Mouse (Mus musculus): ENCODE results near the gene Tmem120a. TPM values are rescaled to one million over a fixed set of nuclear protein-coding genes. Genes with fewer than 3 reads are reported as not detected.

The Tmem120a gene
- polyA plus RNA-seq, 1 experiment from 2014 or later = 80.1 TPM

GRCm38 (mm10) chr5:135695277-135695721 is 48.9 kb downstream of the Tmem120a start:
- DNase-seq (ENCODE audit: low spot score) (no peak), ATAC-seq (replicated peaks; ENCODE audit: low FRiP score, low read depth) (no peak)
- Histone ChIP-seq H3K4me1 (replicated peaks; ENCODE audit: insufficient read depth, low read length) (0 out of 2 replicates have a peak, but pooled peaks cover 3% of the 10 kb centered on the region), H3K4me2 (ENCODE audit: low read length) (no peak overlapping the region), H3K9ac (ENCODE audit: low read depth, low read length) (no peak overlapping the region), H3K36me3 (ENCODE audit: insufficient read depth, low read length) (no peaks in the 10 kb centered on the region), H3K9me3 (replicated peaks; ENCODE audit: low read length) (no peaks in the 10 kb centered on the region), H3K27me3 (ENCODE audit: insufficient read depth, low read length) (no peaks in the 10 kb centered on the region), H3K4me3 (replicated peaks; ENCODE audit: low read depth, low read length) (no peak overlapping the region), H3K27ac (no peak overlapping the region)
- TF ChIP-seq CTCF (IDR thresholded peaks at IDR 0.05; ENCODE audit: low read depth) = no peak
- WGBS = 36% methylated on average over 7 of the region's 7 CpGs

GRCm38 (mm10) chr5:135693281-135693853 is 50.9 kb downstream of the Tmem120a start:
- H3K4me1 ChIP-seq (replicated peaks; ENCODE audit: insufficient read depth, low read length) = 0 out of 2 replicates have a peak, but pooled peaks cover 5% of the 10 kb centered on the region
- no peak for TF ChIP-seq CTCF (IDR thresholded peaks at IDR 0.05; ENCODE audit: low read depth)
- H3K36me3 ChIP-seq (ENCODE audit: insufficient read depth, low read length) = no peaks in the 10 kb centered on the region
- H3K27ac ChIP-seq = no peak overlapping the region
- DNase-seq (ENCODE audit: low spot score) (no peak), ATAC-seq (replicated peaks; ENCODE audit: low FRiP score, low read depth) (no peak)
- H3K9ac ChIP-seq (ENCODE audit: low read depth, low read length) = no peak overlapping the region
- no peaks in the 10 kb centered on the region for H3K9me3 ChIP-seq (replicated peaks; ENCODE audit: low read length)
- H3K4me3 ChIP-seq (replicated peaks; ENCODE audit: low read depth, low read length) = no peak overlapping the region
- 81% methylated on average over 5 of the region's 5 CpGs for WGBS
- H3K27me3 ChIP-seq (ENCODE audit: insufficient read depth, low read length) = no peaks in the 10 kb centered on the region
- H3K4me2 ChIP-seq (ENCODE audit: low read length) = no peak overlapping the region

GRCm38 (mm10) chr5:135691266-135691665 is 53.0 kb downstream of the Tmem120a start:
- H3K9me3 ChIP-seq (replicated peaks; ENCODE audit: low read length) = no peaks in the 10 kb centered on the region
- no peaks in the 10 kb centered on the region for H3K27me3 ChIP-seq (ENCODE audit: insufficient read depth, low read length)
- H3K4me2 ChIP-seq (ENCODE audit: low read length) = no peak overlapping the region
- H3K36me3 ChIP-seq (ENCODE audit: insufficient read depth, low read length) = no peaks in the 10 kb centered on the region
- DNase-seq (ENCODE audit: low spot score) = no peak
- 72% methylated on average over 4 of the region's 4 CpGs for WGBS
- H3K4me1 ChIP-seq (replicated peaks; ENCODE audit: insufficient read depth, low read length) = 0 out of 2 replicates have a peak, but pooled peaks cover 9% of the 10 kb centered on the region
- no peak overlapping the region for H3K27ac ChIP-seq
- no peak overlapping the region for H3K4me3 ChIP-seq (replicated peaks; ENCODE audit: low read depth, low read length)
- no peak for ATAC-seq (replicated peaks; ENCODE audit: low FRiP score, low read depth)
- no peak overlapping the region for H3K9ac ChIP-seq (ENCODE audit: low read depth, low read length)
- TF ChIP-seq CTCF (IDR thresholded peaks at IDR 0.05; ENCODE audit: low read depth) = no peak

- DNase-seq (ENCODE audit: low spot score) (no peak), ATAC-seq (replicated peaks; ENCODE audit: low FRiP score, low read depth) (no peak)
- WGBS = 67% methylated on average over 5 of the region's 5 CpGs
- no peak overlapping the region for H3K4me3 ChIP-seq (replicated peaks; ENCODE audit: low read depth, low read length)
- H3K36me3 ChIP-seq (ENCODE audit: insufficient read depth, low read length) = no peaks in the 10 kb centered on the region
- no peak overlapping the region for H3K27ac ChIP-seq
- H3K4me2 ChIP-seq (ENCODE audit: low read length) = peak overlapping the region; percentile 97; the same call in 1 of the 2 replicates
- 0 out of 2 replicates have a peak, but pooled peaks cover 9% of the 10 kb centered on the region for H3K4me1 ChIP-seq (replicated peaks; ENCODE audit: insufficient read depth, low read length)
- H3K9me3 ChIP-seq (replicated peaks; ENCODE audit: low read length) = no peaks in the 10 kb centered on the region
- TF ChIP-seq CTCF (IDR thresholded peaks at IDR 0.05; ENCODE audit: low read depth) = no peak
- peak overlapping the region; percentile 28; the same call in 1 of the 2 replicates for H3K9ac ChIP-seq (ENCODE audit: low read depth, low read length)
- H3K27me3 ChIP-seq (ENCODE audit: insufficient read depth, low read length) = no peaks in the 10 kb centered on the region
Measured at GRCm38 (mm10) chr5:135690401-135690800, 53.8 kb downstream of the Tmem120a start.

Small RNAs within 50 kb of the gene (microRNA-seq; reads per million reads assigned to microRNA genes)
- gene Mir7034 = not detected

Other genes starting within 250 kb of the Tmem120a start
- gene Hip1, start 199.3 kb downstream of the Tmem120a start, polyA plus RNA-seq (2015; fragmentation: Nextera tagmentation; extraction: Ambion mirVana) = 23.0 TPM in 2 replicates
- not detected in 2 replicates for gene Ccl26, start 180.9 kb downstream of the Tmem120a start, polyA plus RNA-seq (2015; fragmentation: Nextera tagmentation; extraction: Ambion mirVana)
- gene Ccl24, start 171.4 kb downstream of the Tmem120a start, polyA plus RNA-seq (2015; fragmentation: Nextera tagmentation; extraction: Ambion mirVana) = 0.89 and 1.1 TPM in 2 replicates
- gene Rhbdd2, start 111.8 kb downstream of the Tmem120a start, polyA plus RNA-seq (2015; fragmentation: Nextera tagmentation; extraction: Ambion mirVana) = 54.2 and 55.9 TPM in 2 replicates
- gene Por, start 74.4 kb downstream of the Tmem120a start, polyA plus RNA-seq (2015; fragmentation: Nextera tagmentation; extraction: Ambion mirVana) = 86.4 and 92.2 TPM in 2 replicates
- gene Styxl1, start 33.9 kb upstream of the Tmem120a start, polyA plus RNA-seq (2015; fragmentation: Nextera tagmentation; extraction: Ambion mirVana) = 0.53 and 0.54 TPM in 2 replicates
- 752 and 801 TPM in 2 replicates for gene Mdh2, start 34.0 kb upstream of the Tmem120a start, polyA plus RNA-seq (2015; fragmentation: Nextera tagmentation; extraction: Ambion mirVana)
- gene Srrm3, start 62.4 kb upstream of the Tmem120a start, polyA plus RNA-seq (2015; fragmentation: Nextera tagmentation; extraction: Ambion mirVana) = 0.13 and 0.16 TPM in 2 replicates
- 99.9 and 113 TPM in 2 replicates for gene Hspb1, start 143.5 kb upstream of the Tmem120a start, polyA plus RNA-seq (2015; fragmentation: Nextera tagmentation; extraction: Ambion mirVana)
- gene Ywhag, start 190.2 kb upstream of the Tmem120a start, polyA plus RNA-seq (2015; fragmentation: Nextera tagmentation; extraction: Ambion mirVana) = 89.4 and 105 TPM in 2 replicates
- 6.7 and 7.5 TPM in 2 replicates for gene Ssc4d, start 230.1 kb upstream of the Tmem120a start, polyA plus RNA-seq (2015; fragmentation: Nextera tagmentation; extraction: Ambion mirVana)
- 0.13 and 0.16 TPM in 2 replicates for gene Zp3, start 235.7 kb upstream of the Tmem120a start, polyA plus RNA-seq (2015; fragmentation: Nextera tagmentation; extraction: Ambion mirVana)

All from kidney, postnatal 0 days (tissue).